Mouse (Mus musculus) ES-Bruce4 (cell line): ENCODE results near the gene Map3k3. TPM values are rescaled to one million over a fixed set of nuclear protein-coding genes. Genes with fewer than 3 reads are reported as not detected.

Experiments
- H3K27ac ChIP-seq: 2 replicates; pipeline ENCODE4 v1.5.1; 2012; ENCODE audit warnings: low read length, inconsistent platforms; ENCODE audit not compliant: insufficient read depth
- H3K27me3 ChIP-seq: 2 replicates; pipeline ENCODE4 v1.6.1; 2012; ENCODE audit warnings: mild to moderate bottlenecking, low read length, inconsistent platforms; ENCODE audit not compliant: control insufficient read depth, poor library complexity, insufficient read depth, severe bottlenecking
- H3K36me3 ChIP-seq: 2 replicates; pipeline ENCODE4 v1.6.1; 2012; ENCODE audit warnings: inconsistent platforms, mild to moderate bottlenecking, low read length, moderate library complexity; ENCODE audit not compliant: control insufficient read depth, poor library complexity, insufficient read depth, severe bottlenecking
- H3K4me1 ChIP-seq: one replicate; pipeline ENCODE4 v1.8.1; 2011; ENCODE audit warnings: low read length; ENCODE audit not compliant: control insufficient read depth, insufficient read depth
- H3K4me3 ChIP-seq: 2 replicates; pipeline ENCODE4 v1.5.1; 2011; ENCODE audit warnings: low read depth, mild to moderate bottlenecking, low read length
- H3K9ac ChIP-seq: 2 replicates; pipeline ENCODE4 v1.6.1; 2012; ENCODE audit warnings: low read depth, mild to moderate bottlenecking, inconsistent platforms; ENCODE audit not compliant: poor library complexity, severe bottlenecking
- H3K9me3 ChIP-seq: replicated peaks from 2 replicates; pipeline ENCODE4 v1.6.1; 2012; ENCODE audit warnings: mild to moderate bottlenecking, low read length, inconsistent platforms; ENCODE audit not compliant: control insufficient read depth, poor library complexity, insufficient read depth, severe bottlenecking
- CTCF ChIP-seq: IDR thresholded peaks from one replicate; pipeline ENCODE4 v1.8.1; 2011; ENCODE audit warnings: low read depth, low read length
- EP300 ChIP-seq: IDR thresholded peaks from 2 replicates; pipeline ENCODE4 v1.6.1; 2011; ENCODE audit warnings: low read depth, low read length; ENCODE audit not compliant: insufficient read depth
- POLR2A ChIP-seq: IDR thresholded peaks from one replicate; pipeline ENCODE4 v1.8.1; 2011; ENCODE audit warnings: low read length; ENCODE audit not compliant: insufficient read depth
- polyA plus RNA-seq: library from polyadenylated mRNA; stranded (reverse); fragments of >200 nt; gene quantifications from 2 replicates; pipeline ENCODE4 v1.2.4, GENCODE M21; 2011; ENCODE audit warnings: low read depth; ENCODE audit not compliant: missing spikeins, insufficient read depth, insufficient read length

The Map3k3 gene
- polyA plus RNA-seq, 1 experiment: 44.6 TPM

DNA sequence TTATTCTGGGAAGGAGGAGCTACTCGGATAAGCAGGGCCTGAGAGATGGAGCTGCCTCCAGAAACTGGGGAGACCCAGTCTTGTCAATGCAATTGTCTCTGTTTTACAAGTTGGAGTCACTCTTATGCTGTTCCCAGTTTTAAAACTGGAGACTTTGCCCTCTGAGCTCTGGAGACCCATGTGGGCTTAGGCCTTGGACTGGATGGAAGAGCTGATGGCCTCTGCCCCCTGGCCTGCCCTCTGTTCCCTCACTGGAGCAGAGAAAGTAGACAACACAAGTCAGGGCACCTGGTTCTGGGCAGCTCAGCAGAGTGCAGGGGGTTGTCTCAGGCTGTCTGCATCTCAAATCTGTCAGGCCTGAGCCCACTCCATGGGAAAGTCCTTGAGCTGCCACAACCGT lies 70.4 kb downstream of the Map3k3 start:
- H3K9ac ChIP-seq: no peak overlapping the region
- no peak for TF ChIP-seq EP300
- no peak for TF ChIP-seq POLR2A
- TF ChIP-seq CTCF: no peak
- no peaks in the 10 kb centered on the region for H3K4me1 ChIP-seq
- H3K27ac ChIP-seq: no peak overlapping the region
- no peaks in the 10 kb centered on the region for H3K27me3 ChIP-seq
- no peak overlapping the region for H3K4me3 ChIP-seq
- peaks cover 18% of the 10 kb centered on the region for H3K36me3 ChIP-seq
- H3K9me3 ChIP-seq: no peaks in the 10 kb centered on the region

DNA sequence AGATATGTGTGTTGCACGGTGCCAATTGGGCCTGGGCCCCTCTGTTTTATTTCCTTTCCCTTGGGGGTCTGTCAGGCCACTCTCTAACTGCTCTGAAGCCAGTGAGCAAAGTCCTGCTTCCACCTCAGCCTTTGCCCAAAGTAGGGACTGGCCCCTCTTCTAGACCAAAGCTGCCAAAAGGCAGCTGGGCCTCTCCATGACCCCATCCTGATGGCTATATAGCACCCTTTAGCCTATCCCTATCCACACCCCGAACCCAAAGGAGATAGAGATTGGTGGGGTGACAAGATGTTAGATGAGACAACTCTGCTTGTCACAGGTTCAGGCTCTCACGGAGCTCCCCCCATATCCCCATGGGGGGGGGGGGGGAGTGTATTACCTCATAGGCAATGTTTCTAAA lies 71.3 kb downstream of the Map3k3 start:
- no peak for TF ChIP-seq POLR2A
- no peak for TF ChIP-seq EP300
- no peak for TF ChIP-seq CTCF
- no peaks in the 10 kb centered on the region for H3K4me1 ChIP-seq
- H3K9me3 ChIP-seq: no peaks in the 10 kb centered on the region
- H3K9ac ChIP-seq: no peak overlapping the region
- peaks cover 10% of the 10 kb centered on the region for H3K36me3 ChIP-seq
- no peak overlapping the region for H3K4me3 ChIP-seq
- H3K27me3 ChIP-seq: no peaks in the 10 kb centered on the region
- no peak overlapping the region for H3K27ac ChIP-seq

GRCm38 (mm10) chr11:106156257-106156656 lies 71.8 kb downstream of the Map3k3 start:
- no peak overlapping the region for H3K9ac ChIP-seq
- peaks cover 6% of the 10 kb centered on the region for H3K36me3 ChIP-seq
- no peaks in the 10 kb centered on the region for H3K27me3 ChIP-seq
- no peak overlapping the region for H3K4me3 ChIP-seq
- H3K9me3 ChIP-seq: no peaks in the 10 kb centered on the region
- no peaks in the 10 kb centered on the region for H3K4me1 ChIP-seq
- H3K27ac ChIP-seq: no peak overlapping the region
- TF ChIP-seq EP300: no peak
- no peak for TF ChIP-seq POLR2A
- TF ChIP-seq CTCF: no peak

GRCm38 (mm10) chr11:106157154-106157553 lies 72.7 kb downstream of the Map3k3 start:
- H3K36me3 ChIP-seq: peaks cover 3% of the 10 kb centered on the region; the same call in 1 of the 2 replicates
- no peaks in the 10 kb centered on the region for H3K27me3 ChIP-seq
- H3K4me3 ChIP-seq: no peak overlapping the region
- no peaks in the 10 kb centered on the region for H3K4me1 ChIP-seq
- no peak overlapping the region for H3K9ac ChIP-seq
- no peaks in the 10 kb centered on the region for H3K9me3 ChIP-seq
- no peak overlapping the region for H3K27ac ChIP-seq
- TF ChIP-seq CTCF (no peak), POLR2A (no peak), EP300 (no peak)

DNA sequence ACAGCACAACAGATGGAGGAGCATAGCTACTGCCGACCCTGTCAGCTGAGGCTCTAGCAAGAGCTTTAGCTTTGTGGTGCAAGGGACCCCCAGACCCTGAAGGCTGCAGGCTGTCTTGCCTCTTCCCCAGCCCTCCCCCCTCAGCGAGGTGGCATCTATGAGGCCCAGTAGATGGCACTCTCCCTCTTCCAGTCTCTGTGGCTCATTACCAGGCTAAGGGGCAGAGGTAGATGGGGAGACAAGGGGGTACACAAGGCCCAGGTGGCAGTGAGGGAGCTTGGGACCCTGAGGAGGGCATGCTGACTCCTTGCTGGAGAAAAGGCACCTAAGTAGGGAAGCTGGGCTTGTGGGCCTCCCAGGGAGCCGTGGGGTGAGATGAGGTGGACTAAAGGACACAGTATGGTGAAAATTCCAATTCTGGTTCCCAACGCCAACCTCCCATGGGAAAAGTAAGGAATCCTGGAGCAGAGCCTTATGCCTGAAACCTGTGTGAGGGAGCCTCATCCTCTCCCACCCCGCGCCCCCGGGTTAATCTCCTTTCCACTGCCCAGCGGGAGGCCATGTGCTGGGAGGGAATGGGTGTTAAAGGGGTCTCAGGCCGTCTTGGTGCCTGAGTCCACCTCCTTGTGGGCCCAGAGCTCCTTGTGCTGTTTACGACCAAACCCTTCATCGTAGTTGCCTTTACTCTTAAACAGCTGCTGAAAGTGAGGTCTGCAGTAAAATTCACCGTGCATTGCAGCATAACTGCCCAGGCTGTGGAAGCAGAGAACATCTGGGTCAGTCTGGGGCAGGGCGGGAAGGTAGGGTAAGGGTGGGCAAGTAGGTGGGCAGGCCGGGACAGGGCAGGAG lies 73.9 kb downstream of the Map3k3 start:
- Histone ChIP-seq H3K36me3 (peaks cover 3% of the 10 kb centered on the region; the same call in 1 of the 2 replicates), H3K9ac (no peak overlapping the region), H3K27ac (no peak overlapping the region), H3K9me3 (no peaks in the 10 kb centered on the region), H3K27me3 (no peaks in the 10 kb centered on the region), H3K4me3 (peak overlapping the region; percentile 74), H3K4me1 (no peaks in the 10 kb centered on the region)
- TF ChIP-seq POLR2A (no peak), CTCF (peak; percentile 35)

DNA sequence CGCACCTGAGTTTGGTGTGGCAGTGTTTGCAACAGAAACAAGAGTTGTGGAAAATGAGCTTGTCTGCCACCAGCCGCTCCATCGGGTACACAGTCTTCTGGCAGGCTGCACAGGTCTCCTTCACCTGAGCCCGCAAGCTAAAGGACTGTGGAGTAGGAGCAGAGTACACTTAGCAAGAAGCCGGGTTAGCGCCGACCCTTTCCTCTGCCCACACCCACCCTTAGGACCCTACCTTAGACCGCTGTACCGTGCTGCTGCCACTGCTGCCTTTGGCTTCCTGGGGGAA lies 74.5 kb downstream of the Map3k3 start:
- peak overlapping the region; percentile 92 for H3K9ac ChIP-seq
- peak overlapping the region; percentile 74 for H3K4me3 ChIP-seq
- peaks cover 3% of the 10 kb centered on the region; the same call in 1 of the 2 replicates for H3K36me3 ChIP-seq
- TF ChIP-seq EP300: no peak
- TF ChIP-seq CTCF: no peak
- TF ChIP-seq POLR2A: no peak
- H3K9me3 ChIP-seq: no peaks in the 10 kb centered on the region
- H3K27ac ChIP-seq: no peak overlapping the region
- no peaks in the 10 kb centered on the region for H3K27me3 ChIP-seq
- H3K4me1 ChIP-seq: no peaks in the 10 kb centered on the region
